Mouse (Mus musculus): ENCODE data around the gene Slc4a1ap. TPM values are rescaled to one million over a fixed set of nuclear protein-coding genes. Genes with fewer than 3 reads are reported as not detected.

The Slc4a1ap gene
- polyA plus RNA-seq, 1 experiment from 2014 or later, result 28.9 TPM

- ATAC-seq (ENCODE audit: low FRiP score, low TSS enrichment), result no peak
- 0 out of 2 replicates have a peak, but pooled peaks cover 4% of the 10 kb centered on the region for H3K27me3 ChIP-seq (ENCODE audit: control insufficient read depth, insufficient read depth, low read length)
- H3K4me1 ChIP-seq (ENCODE audit: control insufficient read depth, insufficient read depth, low read length), result 0 out of 2 replicates have a peak, but pooled peaks cover 6% of the 10 kb centered on the region
- H3K4me2 ChIP-seq (ENCODE audit: low read length), result peak within 1 kb of the TSS; percentile 56
- H3K27ac ChIP-seq (replicated peaks; ENCODE audit: low read depth, low read length), result no peak within 1 kb of the TSS
- peak within 1 kb of the TSS; percentile 39 for H3K9ac ChIP-seq (replicated peaks; ENCODE audit: low read length)
- peak; percentile 68 for DNase-seq
- H3K9me3 ChIP-seq (ENCODE audit: control insufficient read depth, low read length), result no peaks in the 10 kb centered on the region
- WGBS, result 8% methylated on average over 26 of the region's 26 CpGs
- peak within 1 kb of the TSS; percentile 25 for H3K4me3 ChIP-seq (replicated peaks; ENCODE audit: low read depth, low read length)
- no peaks in the 10 kb centered on the region for H3K36me3 ChIP-seq (ENCODE audit: control insufficient read depth, insufficient read depth, low read length)
These were observed 70.0 kb downstream of the Slc4a1ap start, which contains the start of gene Mrpl33 for GRCm38 (mm10) chr5:31596481-31597429. Gene Mrpl33, plus strand, starts transcription at chr5:31596935.

DNA sequence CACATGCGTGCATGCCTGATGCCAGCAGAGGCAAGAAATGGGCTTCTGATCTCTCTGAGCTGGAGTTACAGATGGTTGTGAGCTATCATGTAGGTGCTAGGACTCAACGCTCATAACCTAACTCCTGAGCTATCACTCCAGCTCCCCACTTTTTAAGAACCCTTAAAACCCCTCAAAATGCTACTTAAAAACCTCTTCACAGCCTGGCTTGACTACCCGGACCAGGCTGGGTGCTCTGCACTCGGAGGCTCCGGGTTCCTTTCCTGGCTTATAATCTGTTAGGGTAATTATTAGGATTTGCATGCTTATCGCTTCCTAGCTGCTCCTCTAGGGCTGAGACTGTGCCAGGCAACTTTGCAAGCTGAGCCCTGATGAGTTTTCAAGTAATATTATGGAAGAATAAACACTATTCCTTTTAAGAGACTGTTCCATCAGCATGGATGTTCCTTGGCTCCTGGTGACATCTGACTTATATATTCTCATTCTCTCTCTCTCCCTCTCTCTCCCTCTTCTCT lies 70.7 kb downstream of the Slc4a1ap start:
- Histone ChIP-seq H3K4me2 (ENCODE audit: low read length) (no peak overlapping the region), H3K36me3 (ENCODE audit: control insufficient read depth, insufficient read depth, low read length) (no peaks in the 10 kb centered on the region), H3K27ac (replicated peaks; ENCODE audit: low read depth, low read length) (no peak overlapping the region), H3K4me3 (replicated peaks; ENCODE audit: low read depth, low read length) (no peak overlapping the region), H3K9me3 (ENCODE audit: control insufficient read depth, low read length) (no peaks in the 10 kb centered on the region), H3K9ac (replicated peaks; ENCODE audit: low read length) (no peak overlapping the region), H3K4me1 (ENCODE audit: control insufficient read depth, insufficient read depth, low read length) (0 out of 2 replicates have a peak, but pooled peaks cover 6% of the 10 kb centered on the region), H3K27me3 (ENCODE audit: control insufficient read depth, insufficient read depth, low read length) (0 out of 2 replicates have a peak, but pooled peaks cover 4% of the 10 kb centered on the region)
- no peak for ATAC-seq (ENCODE audit: low FRiP score, low TSS enrichment)
- 58% methylated on average over 6 of the region's 6 CpGs for WGBS
- DNase-seq, result no peak

- H3K4me1 ChIP-seq (ENCODE audit: control insufficient read depth, insufficient read depth, low read length), result 0 out of 2 replicates have a peak, but pooled peaks cover 6% of the 10 kb centered on the region
- ATAC-seq (ENCODE audit: low FRiP score, low TSS enrichment) (no peak), DNase-seq (no peak)
- H3K9ac ChIP-seq (replicated peaks; ENCODE audit: low read length), result no peak overlapping the region
- H3K27ac ChIP-seq (replicated peaks; ENCODE audit: low read depth, low read length), result no peak overlapping the region
- H3K4me3 ChIP-seq (replicated peaks; ENCODE audit: low read depth, low read length), result no peak overlapping the region
- H3K4me2 ChIP-seq (ENCODE audit: low read length), result no peak overlapping the region
- 81% methylated on average over 7 of the region's 7 CpGs for WGBS
- H3K9me3 ChIP-seq (ENCODE audit: control insufficient read depth, low read length), result no peaks in the 10 kb centered on the region
- no peaks in the 10 kb centered on the region for H3K36me3 ChIP-seq (ENCODE audit: control insufficient read depth, insufficient read depth, low read length)
- 0 out of 2 replicates have a peak, but pooled peaks cover 4% of the 10 kb centered on the region for H3K27me3 ChIP-seq (ENCODE audit: control insufficient read depth, insufficient read depth, low read length)
These were observed 71.3 kb downstream of the Slc4a1ap start for GRCm38 (mm10) chr5:31598121-31598520.

DNA sequence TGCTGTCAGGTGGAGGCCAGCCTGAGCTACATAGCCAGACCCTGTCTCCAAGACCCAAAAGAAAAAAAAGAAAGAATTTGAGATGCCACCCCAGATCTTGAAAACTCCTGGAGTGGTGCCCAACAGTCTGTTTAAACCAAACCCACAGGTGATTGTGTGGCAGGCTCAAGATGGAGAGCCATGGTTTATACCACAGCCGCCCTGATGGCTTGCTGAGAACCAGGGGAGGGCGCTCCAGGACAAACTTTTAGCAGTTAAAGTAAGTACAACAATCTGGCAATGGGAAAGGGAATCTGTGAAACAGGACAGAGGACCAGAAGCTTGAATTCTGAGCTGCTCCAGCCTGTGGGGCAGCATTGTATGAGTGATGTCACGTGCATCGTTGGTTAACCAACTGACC lies 71.8 kb downstream of the Slc4a1ap start:
- Histone ChIP-seq H3K27me3 (ENCODE audit: control insufficient read depth, insufficient read depth, low read length) (0 out of 2 replicates have a peak, but pooled peaks cover 4% of the 10 kb centered on the region), H3K4me2 (ENCODE audit: low read length) (no peak overlapping the region), H3K4me1 (ENCODE audit: control insufficient read depth, insufficient read depth, low read length) (0 out of 2 replicates have a peak, but pooled peaks cover 6% of the 10 kb centered on the region), H3K4me3 (replicated peaks; ENCODE audit: low read depth, low read length) (no peak overlapping the region), H3K36me3 (ENCODE audit: control insufficient read depth, insufficient read depth, low read length) (no peaks in the 10 kb centered on the region), H3K9ac (replicated peaks; ENCODE audit: low read length) (no peak overlapping the region), H3K27ac (replicated peaks; ENCODE audit: low read depth, low read length) (no peak overlapping the region), H3K9me3 (ENCODE audit: control insufficient read depth, low read length) (no peaks in the 10 kb centered on the region)
- WGBS, result 60% methylated on average over 4 of the region's 4 CpGs
- DNase-seq, result peak; percentile 57
- ATAC-seq (ENCODE audit: low FRiP score, low TSS enrichment), result no peak

DNA sequence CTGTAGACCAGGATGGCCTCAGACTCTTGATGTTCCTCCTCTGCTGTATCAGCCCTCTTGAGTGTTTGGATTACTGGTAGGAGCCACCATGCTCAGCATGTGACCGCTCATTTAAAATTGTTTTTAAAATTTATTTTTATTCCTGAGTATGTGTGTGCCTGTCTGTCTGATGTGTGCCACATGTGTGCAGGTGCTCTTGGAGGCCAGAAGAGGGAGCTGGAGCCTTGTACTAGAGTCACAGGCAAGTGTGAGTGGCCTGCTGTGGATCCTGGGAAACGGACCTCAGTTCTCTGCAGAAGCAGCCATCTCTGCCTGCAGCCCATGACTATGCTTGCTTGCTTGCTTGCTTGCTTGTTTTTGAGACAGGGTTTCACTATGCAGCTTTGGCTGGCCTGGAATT lies 72.4 kb downstream of the Slc4a1ap start:
- ATAC-seq (ENCODE audit: low FRiP score, low TSS enrichment) (no peak), DNase-seq (no peak)
- H3K9me3 ChIP-seq (ENCODE audit: control insufficient read depth, low read length), result no peaks in the 10 kb centered on the region
- 0 out of 2 replicates have a peak, but pooled peaks cover 6% of the 10 kb centered on the region for H3K4me1 ChIP-seq (ENCODE audit: control insufficient read depth, insufficient read depth, low read length)
- H3K4me2 ChIP-seq (ENCODE audit: low read length), result no peak overlapping the region
- H3K27ac ChIP-seq (replicated peaks; ENCODE audit: low read depth, low read length), result no peak overlapping the region
- H3K36me3 ChIP-seq (ENCODE audit: control insufficient read depth, insufficient read depth, low read length), result no peaks in the 10 kb centered on the region
- no peak overlapping the region for H3K4me3 ChIP-seq (replicated peaks; ENCODE audit: low read depth, low read length)
- H3K27me3 ChIP-seq (ENCODE audit: control insufficient read depth, insufficient read depth, low read length), result 0 out of 2 replicates have a peak, but pooled peaks cover 4% of the 10 kb centered on the region
- 78% methylated on average over 2 of the region's 2 CpGs for WGBS
- no peak overlapping the region for H3K9ac ChIP-seq (replicated peaks; ENCODE audit: low read length)

- no peak for ATAC-seq (ENCODE audit: low FRiP score, low TSS enrichment)
- H3K4me2 ChIP-seq (ENCODE audit: low read length), result no peak overlapping the region
- no peaks in the 10 kb centered on the region for H3K36me3 ChIP-seq (ENCODE audit: control insufficient read depth, insufficient read depth, low read length)
- no peak overlapping the region for H3K27ac ChIP-seq (replicated peaks; ENCODE audit: low read depth, low read length)
- DNase-seq, result no peak
- H3K4me1 ChIP-seq (ENCODE audit: control insufficient read depth, insufficient read depth, low read length), result 0 out of 2 replicates have a peak, but pooled peaks cover 6% of the 10 kb centered on the region
- H3K4me3 ChIP-seq (replicated peaks; ENCODE audit: low read depth, low read length), result no peak overlapping the region
- 85% methylated on average over 7 of the region's 7 CpGs for WGBS
- H3K9ac ChIP-seq (replicated peaks; ENCODE audit: low read length), result no peak overlapping the region
- H3K9me3 ChIP-seq (ENCODE audit: control insufficient read depth, low read length), result no peaks in the 10 kb centered on the region
- H3K27me3 ChIP-seq (ENCODE audit: control insufficient read depth, insufficient read depth, low read length), result 0 out of 2 replicates have a peak, but pooled peaks cover 4% of the 10 kb centered on the region
These were observed 74.4 kb downstream of the Slc4a1ap start for GRCm38 (mm10) chr5:31601162-31601722.

DNA sequence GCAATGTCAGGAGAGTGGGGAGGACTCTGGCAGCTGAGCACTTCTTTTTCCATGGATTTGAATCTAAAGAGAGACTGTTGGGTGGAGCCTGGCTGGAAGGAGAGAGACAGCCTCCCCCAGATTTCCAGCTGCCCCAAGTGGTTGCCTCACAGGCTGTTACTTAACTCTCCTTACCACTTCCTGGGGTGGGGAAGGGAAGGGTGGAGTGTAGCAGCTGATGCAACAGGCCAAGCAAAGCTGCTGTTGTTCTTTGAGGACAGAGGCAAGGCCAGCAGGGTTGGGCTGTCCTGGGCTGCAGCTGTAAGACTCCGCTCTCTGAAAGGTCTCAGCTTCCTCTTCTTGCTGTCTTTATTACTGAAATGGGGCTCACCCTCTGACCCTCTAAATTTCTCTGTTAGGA lies 75.6 kb downstream of the Slc4a1ap start:
- Histone ChIP-seq H3K4me3 (replicated peaks; ENCODE audit: low read depth, low read length) (no peak overlapping the region), H3K9me3 (ENCODE audit: control insufficient read depth, low read length) (no peaks in the 10 kb centered on the region), H3K4me2 (ENCODE audit: low read length) (no peak overlapping the region), H3K27me3 (ENCODE audit: control insufficient read depth, insufficient read depth, low read length) (0 out of 2 replicates have a peak, but pooled peaks cover 3% of the 10 kb centered on the region), H3K27ac (replicated peaks; ENCODE audit: low read depth, low read length) (no peak overlapping the region), H3K4me1 (ENCODE audit: control insufficient read depth, insufficient read depth, low read length) (no peaks in the 10 kb centered on the region), H3K9ac (replicated peaks; ENCODE audit: low read length) (no peak overlapping the region), H3K36me3 (ENCODE audit: control insufficient read depth, insufficient read depth, low read length) (no peaks in the 10 kb centered on the region)
- no peak for ATAC-seq (ENCODE audit: low FRiP score, low TSS enrichment)
- WGBS, result 87% methylated on average over 1 of the region's 1 CpGs
- DNase-seq, result no peak

DNA sequence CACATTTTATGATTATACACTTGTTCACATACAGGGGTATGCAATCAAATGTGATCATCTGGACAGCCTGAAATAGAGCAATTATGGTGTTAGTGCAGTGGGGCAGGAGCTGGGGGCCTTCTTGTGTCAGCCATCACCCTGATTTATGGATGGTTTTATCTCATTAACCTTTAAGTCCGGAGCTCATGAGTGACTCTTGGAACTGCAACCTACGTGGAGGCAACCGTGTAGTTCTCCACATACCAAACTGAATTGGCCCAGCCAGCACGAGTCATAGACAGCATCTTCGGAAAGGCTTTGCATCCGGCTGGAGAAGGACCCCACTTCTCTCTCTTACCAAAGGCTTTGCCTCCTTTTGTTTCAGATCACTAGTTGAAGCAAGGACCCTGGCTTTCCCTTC lies 77.0 kb downstream of the Slc4a1ap start:
- Histone ChIP-seq H3K9me3 (ENCODE audit: control insufficient read depth, low read length) (no peaks in the 10 kb centered on the region), H3K27ac (replicated peaks; ENCODE audit: low read depth, low read length) (no peak overlapping the region), H3K4me1 (ENCODE audit: control insufficient read depth, insufficient read depth, low read length) (no peaks in the 10 kb centered on the region), H3K9ac (replicated peaks; ENCODE audit: low read length) (no peak overlapping the region), H3K4me3 (replicated peaks; ENCODE audit: low read depth, low read length) (no peak overlapping the region), H3K36me3 (ENCODE audit: control insufficient read depth, insufficient read depth, low read length) (no peaks in the 10 kb centered on the region), H3K4me2 (ENCODE audit: low read length) (no peak overlapping the region), H3K27me3 (ENCODE audit: control insufficient read depth, insufficient read depth, low read length) (no peaks in the 10 kb centered on the region)
- ATAC-seq (ENCODE audit: low FRiP score, low TSS enrichment) (no peak), DNase-seq (no peak)
- 93% methylated on average over 6 of the region's 6 CpGs for WGBS
